Mouse (Mus musculus) lung, embryonic 14.5 days (tissue): ENCODE results near the gene Add2. TPM values are rescaled to one million over a fixed set of nuclear protein-coding genes. Genes with fewer than 3 reads are reported as not detected.

Source experiments
- ATAC-seq: fragments of 200-750 bp; cut with Nextera tagmentation; 2 replicates; pipeline ENCODE4 v1.8.0; 2017; ENCODE audit warnings: mild to moderate bottlenecking, moderate TSS enrichment, moderate library complexity; ENCODE audit not compliant: insufficient read depth
- DNase-seq: peaks from one replicate; pipeline ENCODE4 v3.0.0-alpha.2; 2015
- H3K27ac ChIP-seq: fragments of 300-500 bp; sonication (generic); 2 replicates; pipeline ENCODE4 v1.5.1; 2014; ENCODE audit warnings: low read depth, mild to moderate bottlenecking, moderate library complexity
- H3K27me3 ChIP-seq: fragments of 300-500 bp; sonication (generic); 2 replicates; pipeline ENCODE4 v1.6.1; 2014; ENCODE audit warnings: low read length, control low read depth; ENCODE audit not compliant: insufficient read depth
- H3K36me3 ChIP-seq: fragments of 300-500 bp; sonication (generic); 2 replicates; pipeline ENCODE4 v1.6.1; 2014; ENCODE audit warnings: control low read depth; ENCODE audit not compliant: insufficient read depth
- H3K4me1 ChIP-seq: fragments of 300-500 bp; sonication (generic); 2 replicates; pipeline ENCODE4 v1.6.1; 2014; ENCODE audit warnings: antibody characterized with exemption, control low read depth; ENCODE audit not compliant: insufficient read depth
- H3K4me2 ChIP-seq: fragments of 300-500 bp; sonication (generic); 2 replicates; pipeline ENCODE4 v1.6.1; 2014; ENCODE audit warnings: mild to moderate bottlenecking
- H3K4me3 ChIP-seq: fragments of 300-500 bp; sonication (generic); 2 replicates; pipeline ENCODE4 v1.5.1; 2014; ENCODE audit warnings: low read depth, low read length
- H3K9ac ChIP-seq: fragments of 300-500 bp; sonication (generic); 2 replicates; pipeline ENCODE4 v1.6.1; 2014
- H3K9me3 ChIP-seq: fragments of 300-500 bp; sonication (generic); 2 replicates; pipeline ENCODE4 v1.6.1; 2016; ENCODE audit warnings: low read depth, low read length, control low read depth
- CTCF ChIP-seq: IDR thresholded peaks from 2 replicates; pipeline ENCODE4 v1.5.1; 2016; ENCODE audit warnings: antibody characterized with exemption, low read depth
- WGBS: fragments of 180-500 bp; shearing (Covaris S2); extraction: QIAGEN DNeasy Blood & Tissue Kit; methylation state at CpG from one replicate; pipeline ENCODE4 v1.1.7; 2014; 5-methylcytosine and 5-hydroxymethylcytosine counted together
- polyA plus RNA-seq: library from polyadenylated mRNA; unstranded; fragments of >200 nt; fragmentation: Nextera tagmentation; extraction: Ambion mirVana; gene quantifications from 2 replicates; pipeline ENCODE4 v1.2.1, GENCODE M21; 2014

Add2 gene
- polyA plus RNA-seq, 1 experiment from 2014 or later: 2.2 TPM

DNA sequence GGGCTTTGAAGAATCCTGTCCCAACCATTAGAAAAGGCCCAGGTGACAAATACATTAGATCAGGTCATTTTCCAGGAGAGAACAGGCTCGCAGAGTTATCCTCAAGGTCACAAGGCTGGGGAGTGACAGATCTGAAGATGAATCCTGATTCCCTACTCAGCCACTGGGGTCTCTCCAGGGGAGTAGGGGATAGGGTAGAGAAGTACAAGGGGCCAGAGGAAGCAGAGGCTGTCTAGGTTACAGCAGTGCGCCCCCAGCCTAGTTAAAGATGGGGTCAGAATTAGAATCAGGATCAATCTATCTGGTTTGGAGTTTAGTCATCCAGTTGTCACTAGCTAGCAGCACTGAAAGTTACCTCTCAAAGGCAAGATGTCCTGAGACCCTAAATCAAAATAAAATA is 331 bp upstream of the Add2 start:
- WGBS: 53% methylated on average over 2 of the region's 2 CpGs
- ATAC-seq (no peak), DNase-seq (no peak)
- Histone ChIP-seq H3K4me1 (no peaks in the 10 kb centered on the region), H3K9ac (peak overlapping the region; percentile 45), H3K27ac (no peak overlapping the region), H3K9me3 (no peaks in the 10 kb centered on the region), H3K36me3 (no peaks in the 10 kb centered on the region), H3K4me3 (peak overlapping the region; percentile 44), H3K27me3 (peaks cover 31% of the 10 kb centered on the region), H3K4me2 (peak overlapping the region; percentile 92)
- TF ChIP-seq CTCF: no peak

DNA sequence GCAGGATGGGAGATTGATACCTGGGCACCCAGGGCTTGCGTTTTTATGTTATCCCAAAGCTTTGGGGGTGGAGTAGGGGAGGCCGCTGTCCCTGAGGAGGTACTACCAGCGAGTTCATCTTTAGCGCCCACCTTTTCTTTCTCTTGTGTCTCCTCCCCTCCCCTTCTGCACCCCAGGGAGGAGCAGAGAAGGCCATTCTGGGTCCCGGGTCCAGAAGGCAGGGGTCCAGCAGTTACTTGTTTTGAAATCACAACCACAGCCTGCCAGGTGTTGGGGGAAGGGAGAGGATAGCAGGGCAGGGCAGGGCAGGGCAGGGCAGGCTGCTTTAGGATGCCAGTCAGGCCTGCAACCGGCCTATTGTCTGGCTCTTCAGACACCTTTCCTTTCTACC is 837 bp downstream of the Add2 start:
- H3K27ac ChIP-seq: no peak overlapping the region
- 16% methylated on average over 6 of the region's 6 CpGs for WGBS
- no peaks in the 10 kb centered on the region for H3K36me3 ChIP-seq
- TF ChIP-seq CTCF: no peak
- peak overlapping the region; percentile 44 for H3K4me3 ChIP-seq
- no peaks in the 10 kb centered on the region for H3K9me3 ChIP-seq
- no peaks in the 10 kb centered on the region for H3K4me1 ChIP-seq
- ATAC-seq: no peak
- DNase-seq: no peak
- peak overlapping the region; percentile 92 for H3K4me2 ChIP-seq
- peak overlapping the region; percentile 45; the same call in 1 of the 2 replicates for H3K9ac ChIP-seq
- peaks cover 31% of the 10 kb centered on the region for H3K27me3 ChIP-seq

DNA sequence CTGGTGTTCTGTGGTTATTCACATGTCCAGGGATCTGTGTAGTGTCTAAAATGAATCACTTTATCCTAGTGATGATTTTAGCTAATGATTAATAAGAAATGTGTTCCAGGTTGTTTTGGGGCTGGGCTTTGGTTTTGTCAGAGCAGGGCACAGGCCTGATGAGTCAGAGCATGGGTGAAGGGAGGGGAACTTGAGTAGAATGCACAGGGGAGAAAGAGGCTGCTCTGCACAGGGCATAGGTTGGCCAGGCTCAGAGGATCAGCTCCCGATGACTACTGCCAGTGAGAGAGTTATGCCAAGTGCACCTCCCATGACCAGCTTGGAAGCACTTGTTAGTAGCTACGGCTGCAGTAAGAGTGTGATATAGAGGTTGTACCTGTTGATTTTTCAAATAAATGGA is 3.0 kb downstream of the Add2 start:
- TF ChIP-seq CTCF: no peak
- H3K27me3 ChIP-seq: peaks cover 31% of the 10 kb centered on the region
- no peaks in the 10 kb centered on the region for H3K36me3 ChIP-seq
- H3K9me3 ChIP-seq: no peaks in the 10 kb centered on the region
- DNase-seq (no peak), ATAC-seq (no peak)
- H3K4me3 ChIP-seq: no peak overlapping the region
- WGBS: 64% methylated on average over 2 of the region's 2 CpGs
- H3K4me2 ChIP-seq: no peak overlapping the region
- H3K9ac ChIP-seq: no peak overlapping the region
- no peaks in the 10 kb centered on the region for H3K4me1 ChIP-seq
- no peak overlapping the region for H3K27ac ChIP-seq

DNA sequence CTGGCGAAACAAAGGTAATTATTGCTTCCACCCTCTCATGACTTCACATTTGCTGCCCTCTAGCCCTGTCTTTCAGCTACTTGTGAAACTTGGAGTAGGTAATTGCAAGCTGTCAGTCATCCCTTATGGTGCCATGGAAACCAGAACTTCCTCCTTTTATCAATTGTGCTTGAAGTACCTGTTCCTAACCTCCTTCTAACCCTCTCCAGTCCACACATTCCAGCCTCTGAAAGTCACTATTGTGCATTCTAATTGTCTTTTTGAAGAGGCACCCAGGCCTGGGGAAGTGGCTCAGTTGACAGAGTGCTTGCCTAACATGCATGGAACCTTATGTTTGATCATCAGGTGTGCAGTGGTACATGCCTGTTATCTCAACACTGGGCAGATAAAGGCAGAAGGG is 5.2 kb downstream of the Add2 start:
- peak; percentile 41 for DNase-seq
- Histone ChIP-seq H3K27me3 (peaks cover 21% of the 10 kb centered on the region), H3K9ac (no peak overlapping the region), H3K9me3 (no peaks in the 10 kb centered on the region), H3K4me1 (no peaks in the 10 kb centered on the region), H3K4me3 (no peak overlapping the region), H3K4me2 (no peak overlapping the region), H3K27ac (no peak overlapping the region), H3K36me3 (no peaks in the 10 kb centered on the region)
- WGBS: 63% methylated on average over 1 of the region's 1 CpGs
- no peak; the same call in 1 of the 2 replicates for ATAC-seq
- TF ChIP-seq CTCF: no peak

DNA sequence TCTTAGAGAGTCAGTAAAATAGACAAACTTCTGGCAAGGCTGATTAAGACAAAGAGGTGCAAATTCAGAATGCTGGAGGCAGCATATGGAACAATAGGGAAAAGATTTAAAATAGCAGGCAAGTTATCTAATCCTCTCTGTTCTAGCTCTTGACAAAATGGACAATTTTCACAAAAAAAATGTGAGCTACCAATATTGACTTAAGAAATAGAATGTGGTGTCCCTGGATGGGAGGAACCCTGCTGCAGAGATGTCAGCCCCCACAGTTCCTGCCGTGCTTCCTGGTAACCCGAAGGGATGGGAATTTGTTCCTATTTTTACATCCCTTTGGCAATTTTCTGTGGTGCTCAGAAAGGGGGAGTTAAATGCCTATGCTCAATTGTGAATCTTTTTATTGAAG is 10.4 kb downstream of the Add2 start:
- ATAC-seq (no peak), DNase-seq (no peak)
- no peaks in the 10 kb centered on the region for H3K27me3 ChIP-seq
- no peak overlapping the region for H3K4me3 ChIP-seq
- H3K9ac ChIP-seq: no peak overlapping the region
- H3K27ac ChIP-seq: no peak overlapping the region
- 66% methylated on average over 2 of the region's 2 CpGs for WGBS
- no peaks in the 10 kb centered on the region for H3K9me3 ChIP-seq
- no peaks in the 10 kb centered on the region for H3K4me1 ChIP-seq
- no peak overlapping the region for H3K4me2 ChIP-seq
- no peaks in the 10 kb centered on the region for H3K36me3 ChIP-seq
- TF ChIP-seq CTCF: no peak

- no peak for TF ChIP-seq CTCF
- Histone ChIP-seq H3K4me1 (no peaks in the 10 kb centered on the region), H3K4me2 (no peak overlapping the region), H3K9me3 (no peaks in the 10 kb centered on the region), H3K36me3 (no peaks in the 10 kb centered on the region), H3K27me3 (no peaks in the 10 kb centered on the region), H3K27ac (no peak overlapping the region), H3K4me3 (no peak overlapping the region), H3K9ac (no peak overlapping the region)
- DNase-seq: no peak
- ATAC-seq: no peak
- WGBS: 31% methylated on average over 1 of the region's 1 CpGs
Observed at GRCm38 (mm10) chr6:86040140-86040539, 11.7 kb downstream of the Add2 start.

- Histone ChIP-seq H3K9ac (no peak overlapping the region), H3K9me3 (no peaks in the 10 kb centered on the region), H3K4me1 (peaks cover 6% of the 10 kb centered on the region), H3K36me3 (no peaks in the 10 kb centered on the region), H3K4me3 (no peak overlapping the region), H3K27me3 (no peaks in the 10 kb centered on the region), H3K4me2 (no peak overlapping the region), H3K27ac (no peak overlapping the region)
- no peak for TF ChIP-seq CTCF
- ATAC-seq (no peak), DNase-seq (no peak)
- 90% methylated on average over 11 of the region's 11 CpGs for WGBS
Observed at GRCm38 (mm10) chr6:86047510-86047909, 19.0 kb downstream of the Add2 start.

GRCm38 (mm10) chr6:86048509-86048908 is 20.0 kb downstream of the Add2 start:
- Histone ChIP-seq H3K4me3 (no peak overlapping the region), H3K9me3 (no peaks in the 10 kb centered on the region), H3K9ac (no peak overlapping the region), H3K27me3 (no peaks in the 10 kb centered on the region), H3K27ac (no peak overlapping the region), H3K4me1 (peaks cover 6% of the 10 kb centered on the region), H3K4me2 (no peak overlapping the region), H3K36me3 (no peaks in the 10 kb centered on the region)
- ATAC-seq (no peak), DNase-seq (no peak)
- TF ChIP-seq CTCF: no peak
- 63% methylated on average over 5 of the region's 5 CpGs for WGBS
